Mouse (Mus musculus) kidney, postnatal 25 days (tissue): ENCODE data around the gene Mgea5.

Source experiments
- DNase-seq, 2 experiments: peaks; one replicate each; pipeline ENCODE4 v3.0.0; 2021; ENCODE audit warnings: mixed read lengths in 2 of 2

Gene Mgea5

GRCm38 (mm10) chr19:45725677-45726277 is 57.9 kb downstream of the Mgea5 start:
- no peak for DNase-seq

DNA sequence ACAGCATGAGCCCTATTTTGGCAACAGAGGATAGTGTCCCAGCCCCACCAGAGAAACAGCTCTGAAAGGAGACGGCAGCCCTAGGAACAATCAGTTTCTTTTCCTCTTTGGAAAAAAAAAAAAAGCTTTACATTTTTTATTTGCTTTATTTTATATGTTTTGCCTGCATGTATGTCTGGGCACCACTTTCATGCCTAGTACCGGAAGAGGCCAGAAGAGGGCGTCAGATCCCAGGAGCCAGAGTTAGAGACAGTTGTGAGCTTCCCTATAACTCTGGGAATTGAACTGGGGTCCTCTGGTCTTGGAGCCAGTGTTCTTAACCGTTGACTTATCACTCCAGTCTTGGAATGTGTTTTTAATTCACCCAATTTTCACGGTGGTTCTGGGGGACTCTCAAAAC is 61.4 kb downstream of the Mgea5 start:
- no peak for DNase-seq

DNA sequence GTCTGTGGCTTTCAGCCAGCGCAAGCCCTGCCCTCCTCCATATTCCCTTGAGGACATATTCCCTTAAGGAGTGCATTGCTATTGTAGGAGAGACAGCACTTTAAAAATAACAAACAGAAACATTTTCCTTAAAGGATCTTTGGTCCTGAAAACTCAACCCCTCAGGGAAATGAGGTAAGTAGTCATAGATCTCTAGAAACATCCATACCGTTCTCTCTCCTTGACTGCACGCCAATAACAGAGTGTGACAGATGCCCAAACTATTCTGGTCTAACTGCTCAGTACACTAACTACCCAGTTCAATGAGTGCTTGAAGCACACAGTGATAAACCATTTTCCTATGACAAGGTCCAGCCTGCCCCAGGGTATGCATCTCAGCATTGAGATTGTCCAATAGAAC is 65.4 kb downstream of the Mgea5 start:
- DNase-seq, result no peak

GRCm38 (mm10) chr19:45717493-45718220 is 66.0 kb downstream of the Mgea5 start:
- peak; percentile 22 to 45 for DNase-seq

DNA sequence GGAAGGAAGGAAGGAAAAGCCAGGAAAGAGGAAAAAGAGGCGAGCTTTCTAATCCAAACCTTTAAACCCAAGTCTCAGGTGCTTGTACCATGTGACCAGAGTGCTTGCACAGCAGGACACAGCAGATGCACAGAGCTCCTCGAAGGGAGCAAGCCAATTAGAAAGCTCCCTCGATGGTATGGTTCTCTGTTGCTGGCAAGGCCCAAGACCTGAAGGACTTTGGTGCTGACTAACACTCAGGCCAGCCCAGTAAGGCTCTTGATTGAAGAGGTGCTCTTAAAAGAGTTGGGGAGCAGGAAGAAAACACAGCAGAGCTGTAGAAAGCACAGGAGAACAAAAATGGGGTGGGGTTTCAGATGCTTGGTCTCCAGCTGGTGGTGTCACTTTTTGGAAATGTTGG is 74.9 kb downstream of the Mgea5 start:
- DNase-seq, result no peak
